Mouse (Mus musculus) ZHBTc4 (cell line): ENCODE measurements at regions not wholly inside any gene's neighbourhood (a gene's known extent, or its start where the extent isn't known, plus 50 kb on each side); places are given as distances from the start of the nearest gene placed in this dataset.

Source experiments
- DNase-seq: peaks from one replicate; pipeline ENCODE4 v3.0.0-alpha.2; 2011; ENCODE audit warnings: low read depth, low spot score

GRCm38 (mm10) chr13:102352073-102352854 lies 341.1 kb upstream of the Cd180 start:
- no peak for DNase-seq

GRCm38 (mm10) chr13:102355569-102355968 lies 337.8 kb upstream of the Cd180 start:
- no peak for DNase-seq

GRCm38 (mm10) chr13:102372451-102373082 lies 320.8 kb upstream of the Cd180 start:
- DNase-seq, result peak; percentile 21

- DNase-seq, result no peak
Measured at GRCm38 (mm10) chr13:102380667-102381066, 312.7 kb upstream of the Cd180 start.

- no peak for DNase-seq
Measured at GRCm38 (mm10) chr13:102391911-102392310, 301.4 kb upstream of the Cd180 start.

- no peak for DNase-seq
Measured at GRCm38 (mm10) chr13:102392868-102393661, 300.3 kb upstream of the Cd180 start.

GRCm38 (mm10) chr13:102393662-102393970 lies 299.7 kb upstream of the Cd180 start:
- no peak for DNase-seq

GRCm38 (mm10) chr13:102394057-102394456 lies 299.3 kb upstream of the Cd180 start:
- no peak for DNase-seq

GRCm38 (mm10) chr13:102397411-102397810 lies 295.9 kb upstream of the Cd180 start:
- no peak for DNase-seq

GRCm38 (mm10) chr13:102411840-102412239 lies 281.5 kb upstream of the Cd180 start:
- DNase-seq, result no peak

- DNase-seq, result no peak
Measured at GRCm38 (mm10) chr13:102434372-102434954, 258.9 kb upstream of the Cd180 start.

- no peak for DNase-seq
Measured at GRCm38 (mm10) chr13:102442676-102443075, 250.7 kb upstream of the Cd180 start.

GRCm38 (mm10) chr13:102447310-102447709 lies 246.0 kb upstream of the Cd180 start:
- DNase-seq, result no peak

- DNase-seq, result no peak
Measured at GRCm38 (mm10) chr13:102449416-102450121, 243.8 kb upstream of the Cd180 start.

- DNase-seq, result no peak
Measured at GRCm38 (mm10) chr13:102451176-102451575, 242.2 kb upstream of the Cd180 start.

GRCm38 (mm10) chr13:102458711-102459110 lies 234.6 kb upstream of the Cd180 start:
- DNase-seq, result no peak

- DNase-seq, result no peak
Measured at GRCm38 (mm10) chr13:102463993-102464392, 229.4 kb upstream of the Cd180 start.

- DNase-seq, result no peak
Measured at GRCm38 (mm10) chr13:102481906-102482305, 211.5 kb upstream of the Cd180 start.

GRCm38 (mm10) chr13:102482451-102482850 lies 210.9 kb upstream of the Cd180 start:
- no peak for DNase-seq

GRCm38 (mm10) chr13:102487416-102488097 lies 205.8 kb upstream of the Cd180 start:
- no peak for DNase-seq

GRCm38 (mm10) chr13:102491370-102491769 lies 202.0 kb upstream of the Cd180 start:
- no peak for DNase-seq
